In genomic region chr14:47011171-47012139, GRCm38 (mm10) we compare ENCODE assay signal across 8 mouse cellular contexts.
DNase-seq lines count a peak whose midpoint lies in the region; ATAC-seq and TF ChIP-seq lines count a peak whose summit lies in the region.

No protein-coding gene starts in this region.

- peak; percentile 64 for ATAC-seq in common myeloid progenitor, adult 5-6 weeks (replicated peaks; ENCODE audit: low read depth, poor library complexity, severe bottlenecking)
- ATAC-seq in heart, postnatal 0 days (ENCODE audit: insufficient read depth, low read depth), result peak; percentile 82
- peak; percentile 82 for ATAC-seq in midbrain, embryonic 11.5 days (ENCODE audit: low FRiP score)
- no peak for ATAC-seq in intestine, postnatal 0 days

- 0 out of 2 replicates have a peak, but pooled peaks cover 2% of the 10 kb centered on the region for H3K4me1 ChIP-seq in embryonic fibroblast, embryonic 13.5 days (ENCODE audit: control insufficient read depth, insufficient read depth, low read length)
- H3K4me1 ChIP-seq in heart, postnatal 0 days (ENCODE audit: control insufficient read depth, insufficient read depth), result peaks cover 36% of the 10 kb centered on the region
- peaks cover 8% of the 10 kb centered on the region; the same call in 1 of the 2 replicates for H3K4me1 ChIP-seq in midbrain, embryonic 11.5 days (ENCODE audit: control insufficient read depth, insufficient read depth, low read length)
- no peaks in the 10 kb centered on the region; the same call in 1 of the 2 replicates for H3K4me1 ChIP-seq in intestine, postnatal 0 days (replicated peaks; ENCODE audit: control insufficient read depth, insufficient read depth, low read length)

- no peak for TF ChIP-seq CTCF in embryonic fibroblast, embryonic 13.5 days (IDR thresholded peaks at IDR 0.05; ENCODE audit: borderline replicate concordance, insufficient read depth, low read length)
- TF ChIP-seq CTCF in heart, postnatal 0 days (IDR thresholded peaks at IDR 0.05; ENCODE audit: low read depth), result no peak
- no peak for TF ChIP-seq CTCF in intestine, postnatal 0 days (IDR thresholded peaks at IDR 0.05; ENCODE audit: low read depth)

- no peak for TF ChIP-seq POLR2A in embryonic fibroblast, embryonic 13.5 days (IDR thresholded peaks at IDR 0.05; ENCODE audit: low read depth, low read length)

- no peak overlapping the region for H3K9ac ChIP-seq in heart, postnatal 0 days (replicated peaks; ENCODE audit: low read depth, low read length)
- H3K9ac ChIP-seq in midbrain, embryonic 11.5 days (ENCODE audit: low read length), result no peak overlapping the region
- no peak overlapping the region for H3K9ac ChIP-seq in intestine, postnatal 0 days (ENCODE audit: low read depth, low read length)

- 0 out of 2 replicates have a peak overlapping the region, but pooled peaks have one; percentile 23 for H3K27ac ChIP-seq in embryonic fibroblast, embryonic 13.5 days (ENCODE audit: insufficient read depth, low read length)
- peak overlapping the region; percentile 89 for H3K27ac ChIP-seq in heart, postnatal 0 days (ENCODE audit: low read depth)
- no peak overlapping the region for H3K27ac ChIP-seq in midbrain, embryonic 11.5 days (ENCODE audit: low read depth, low read length)
- H3K27ac ChIP-seq in intestine, postnatal 0 days (ENCODE audit: low read depth, low read length), result no peak overlapping the region

- WGBS in heart, postnatal 0 days, result 26% methylated on average over 18 of the region's 18 CpGs
- 54% methylated on average over 18 of the region's 18 CpGs for WGBS in midbrain, embryonic 11.5 days
- WGBS in intestine, postnatal 0 days, result 69% methylated on average over 18 of the region's 18 CpGs

- H3K9me3 ChIP-seq in heart, postnatal 0 days (replicated peaks; ENCODE audit: control insufficient read depth, low read length), result no peaks in the 10 kb centered on the region
- H3K9me3 ChIP-seq in midbrain, embryonic 11.5 days (ENCODE audit: control insufficient read depth, low read length), result no peaks in the 10 kb centered on the region
- no peaks in the 10 kb centered on the region for H3K9me3 ChIP-seq in intestine, postnatal 0 days (ENCODE audit: control insufficient read depth)

- H3K4me3 ChIP-seq in embryonic fibroblast, embryonic 13.5 days (ENCODE audit: insufficient read depth, low read length), result no peak overlapping the region
- no peak overlapping the region for H3K4me3 ChIP-seq in heart, postnatal 0 days (ENCODE audit: low read depth, low read length)
- no peak overlapping the region for H3K4me3 ChIP-seq in midbrain, embryonic 11.5 days (ENCODE audit: low read depth, low read length)
- no peak overlapping the region for H3K4me3 ChIP-seq in intestine, postnatal 0 days (ENCODE audit: low read depth, low read length)

- no peaks in the 10 kb centered on the region for H3K27me3 ChIP-seq in heart, postnatal 0 days (ENCODE audit: control insufficient read depth, insufficient read depth, low read length)
- H3K27me3 ChIP-seq in midbrain, embryonic 11.5 days (ENCODE audit: control insufficient read depth, insufficient read depth, low read length), result no peaks in the 10 kb centered on the region
- no peaks in the 10 kb centered on the region for H3K27me3 ChIP-seq in intestine, postnatal 0 days (replicated peaks; ENCODE audit: control insufficient read depth, insufficient read depth, low read length)

- 0 out of 2 replicates have a peak, but pooled peaks have one; percentile 29 for TF ChIP-seq EP300 in heart, postnatal 0 days (IDR thresholded peaks at IDR 0.05; ENCODE audit: low read depth)

- DNase-seq in heart, postnatal 0 days (ENCODE audit: low spot score), result peak; percentile 56
- DNase-seq in midbrain, embryonic 11.5 days (ENCODE audit: low spot score, missing footprints), result no peak
- no peak for DNase-seq in neural tube, embryonic 10.5 days (ENCODE audit: extremely low spot score, low spot score)
- no peak for DNase-seq in T-cell, adult 2 months (ENCODE audit: low spot score)
- no peak for DNase-seq in cerebellum, adult 9-10 months

- peaks cover 3% of the 10 kb centered on the region for H3K36me3 ChIP-seq in heart, postnatal 0 days (replicated peaks; ENCODE audit: control insufficient read depth, insufficient read depth, low read length)
- no peaks in the 10 kb centered on the region for H3K36me3 ChIP-seq in midbrain, embryonic 11.5 days (ENCODE audit: control insufficient read depth, insufficient read depth, low read length)
- H3K36me3 ChIP-seq in intestine, postnatal 0 days (ENCODE audit: control insufficient read depth, insufficient read depth), result no peaks in the 10 kb centered on the region

- H3K4me2 ChIP-seq in heart, postnatal 0 days (ENCODE audit: low read depth, low read length), result peak overlapping the region; percentile 42
- no peak overlapping the region for H3K4me2 ChIP-seq in midbrain, embryonic 11.5 days
- no peak overlapping the region for H3K4me2 ChIP-seq in intestine, postnatal 0 days (replicated peaks; ENCODE audit: low read depth)

Comparison
In these comparisons a context has a peak if more than half of its experiments do, and no peak if none do; other contexts are left out.
1. H3K27ac ChIP-seq: peak in embryonic fibroblast, embryonic 13.5 days (single experiment) and heart, postnatal 0 days (single experiment); none in midbrain, embryonic 11.5 days (single experiment) and intestine, postnatal 0 days (single experiment).